Mouse (Mus musculus) left cerebral cortex, adult 18-20 months (tissue): ENCODE data around the gene Tenm2. TPM values are rescaled to one million over a fixed set of nuclear protein-coding genes. Genes with fewer than 3 reads are reported as not detected.

ENCODE experiments used
- DNase-seq, 2 experiments: peaks; one replicate each; pipeline ENCODE4 v3.0.0; 2021 to 2022; ENCODE audit warnings: low spot score in 2 of 2, mixed read lengths in 1 of 2
- total RNA-seq, 2 experiments: library from RNA; stranded (reverse); gene quantifications; 2 replicates each; pipeline ENCODE4 v1.2.3; 2021

Tenm2 gene
- total RNA-seq, 2 experiments from 2014 or later: 74.9 to 82.1 TPM

GRCm38 (mm10) chr11:36371814-36372213 is 864.0 kb downstream of the Tenm2 start:
- DNase-seq: no peak

GRCm38 (mm10) chr11:36365067-36365466 is 870.7 kb downstream of the Tenm2 start:
- no peak for DNase-seq

- no peak for DNase-seq
These were observed 871.3 kb downstream of the Tenm2 start for GRCm38 (mm10) chr11:36364441-36364840.

- DNase-seq: no peak
These were observed 873.2 kb downstream of the Tenm2 start for GRCm38 (mm10) chr11:36362514-36362913.

- no peak for DNase-seq
These were observed 882.5 kb downstream of the Tenm2 start for GRCm38 (mm10) chr11:36353252-36353651.

GRCm38 (mm10) chr11:36351752-36352151 is 884.0 kb downstream of the Tenm2 start:
- DNase-seq: no peak

- no peak for DNase-seq
These were observed 884.4 kb downstream of the Tenm2 start for GRCm38 (mm10) chr11:36351341-36351740.

- DNase-seq: no peak
These were observed 885.5 kb downstream of the Tenm2 start for GRCm38 (mm10) chr11:36350264-36350663.

- no peak for DNase-seq
These were observed 885.9 kb downstream of the Tenm2 start for GRCm38 (mm10) chr11:36349856-36350255.

- peak in 1 of 2 experiments; percentile 40 for DNase-seq
These were observed 894.0 kb downstream of the Tenm2 start for GRCm38 (mm10) chr11:36341799-36342198.

GRCm38 (mm10) chr11:36338424-36338823 is 897.3 kb downstream of the Tenm2 start:
- DNase-seq: no peak

GRCm38 (mm10) chr11:36337063-36337462 is 898.7 kb downstream of the Tenm2 start:
- no peak for DNase-seq

GRCm38 (mm10) chr11:36335147-36335546 is 900.6 kb downstream of the Tenm2 start:
- no peak for DNase-seq

- DNase-seq: no peak
These were observed 901.5 kb downstream of the Tenm2 start for GRCm38 (mm10) chr11:36334100-36334735.

- no peak for DNase-seq
These were observed 903.5 kb downstream of the Tenm2 start for GRCm38 (mm10) chr11:36332222-36332621.

- DNase-seq: no peak
These were observed 904.2 kb downstream of the Tenm2 start for GRCm38 (mm10) chr11:36331408-36332178.

GRCm38 (mm10) chr11:36327243-36327642 is 908.5 kb downstream of the Tenm2 start:
- no peak for DNase-seq

- DNase-seq: no peak
These were observed 926.4 kb downstream of the Tenm2 start for GRCm38 (mm10) chr11:36309317-36309716.

- peak; percentile 35 to 39 for DNase-seq
These were observed 928.5 kb downstream of the Tenm2 start for GRCm38 (mm10) chr11:36307276-36307675.

- no peak for DNase-seq
These were observed 930.3 kb downstream of the Tenm2 start for GRCm38 (mm10) chr11:36305348-36305950.

GRCm38 (mm10) chr11:36302913-36303371 is 932.8 kb downstream of the Tenm2 start:
- no peak for DNase-seq

- no peak for DNase-seq
These were observed 933.7 kb downstream of the Tenm2 start for GRCm38 (mm10) chr11:36302096-36302495.
